Mouse (Mus musculus): Measurements from ENCODE around the gene Trim8.

DNA sequence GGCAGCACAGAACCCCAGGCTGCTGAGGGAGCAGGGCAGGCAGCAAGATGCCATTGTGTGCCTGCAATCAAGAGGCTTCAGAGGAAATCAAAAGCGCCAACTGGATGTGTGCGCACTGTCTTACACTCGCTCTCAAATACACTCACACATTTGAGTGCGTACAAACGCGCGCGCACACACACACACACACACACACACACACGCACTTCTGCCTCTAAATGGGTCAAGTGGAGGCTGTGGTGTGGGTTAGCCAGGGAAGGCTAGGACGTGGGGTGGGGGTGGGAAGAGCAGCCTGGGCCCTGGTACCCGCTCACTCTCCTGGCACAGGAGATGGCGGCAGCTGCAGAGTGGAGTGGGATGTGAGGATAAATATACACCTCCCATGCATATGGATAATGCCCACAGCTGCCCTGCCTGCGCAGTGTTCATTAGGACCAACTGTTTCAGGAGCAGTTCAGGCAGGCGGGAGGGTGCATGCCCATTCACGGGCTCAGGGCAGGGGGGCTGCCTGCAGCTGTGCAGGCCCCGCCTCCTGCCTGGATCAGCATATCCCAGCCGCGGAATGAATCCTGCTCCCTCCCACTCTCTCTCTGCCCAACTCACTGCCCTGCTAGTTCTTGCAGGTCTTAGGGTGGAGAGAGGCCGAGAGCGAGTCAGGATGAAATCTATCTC, 22.1 kb downstream of the Trim8 start:
- TF ChIP-seq POLR2A (IDR thresholded peaks at IDR 0.05; ENCODE audit: insufficient read depth, low read depth, low read length) (no peak), CTCF (IDR thresholded peaks at IDR 0.05; ENCODE audit: insufficient read depth, low read depth, low read length) (no peak)
